Mouse (Mus musculus): ENCODE results near the gene Sema6b. TPM values are rescaled to one million over a fixed set of nuclear protein-coding genes. Genes with fewer than 3 reads are reported as not detected.

Gene Sema6b
- polyA plus RNA-seq, 1 experiment from 2014 or later, result 1.5 TPM

DNA sequence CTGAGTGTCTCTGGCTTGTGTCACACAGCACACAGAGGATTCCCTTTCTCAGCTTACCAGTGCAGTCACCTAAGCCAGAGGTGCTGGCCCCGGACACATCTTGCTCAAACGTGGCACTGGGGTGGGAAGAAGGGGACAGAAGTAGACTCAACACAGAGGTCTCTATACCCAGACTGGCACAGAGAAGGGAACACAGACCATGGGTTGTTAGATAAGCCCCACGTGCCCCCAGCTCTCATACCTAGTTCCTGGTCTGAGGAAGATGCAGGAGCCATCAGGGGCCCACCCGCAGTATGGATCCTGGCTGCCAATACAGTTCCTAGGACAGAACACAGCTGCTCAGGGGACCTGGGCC lies 14.9 kb downstream of the Sema6b start:
- Histone ChIP-seq H3K4me2 (no peak overlapping the region), H3K9me3 (replicated peaks) (peaks cover 7% of the 10 kb centered on the region), H3K27me3 (replicated peaks) (peaks cover 49% of the 10 kb centered on the region), H3K36me3 (peaks cover 7% of the 10 kb centered on the region; the same call in 1 of the 2 replicates), H3K4me3 (no peak overlapping the region), H3K27ac (no peak overlapping the region), H3K9ac (no peak overlapping the region), H3K4me1 (peaks cover 15% of the 10 kb centered on the region; the same call in 1 of the 2 replicates)
- 74% methylated on average over 4 of the region's 4 CpGs for WGBS (ENCODE audit: insufficient replicate concordance)
- no peak for ATAC-seq

- Histone ChIP-seq H3K4me3 (peak overlapping the region; percentile 36), H3K4me2 (peak overlapping the region; percentile 66), H3K36me3 (peaks cover 7% of the 10 kb centered on the region; the same call in 1 of the 2 replicates), H3K27ac (no peak overlapping the region), H3K9me3 (replicated peaks) (peaks cover 7% of the 10 kb centered on the region), H3K9ac (no peak overlapping the region), H3K4me1 (peaks cover 21% of the 10 kb centered on the region), H3K27me3 (replicated peaks) (peaks cover 56% of the 10 kb centered on the region)
- WGBS (ENCODE audit: insufficient replicate concordance), result 20% methylated on average over 59 of the region's 59 CpGs
- ATAC-seq, result no peak
Measured at GRCm38 (mm10) chr17:56124377-56125275, 15.5 kb downstream of the Sema6b start.

GRCm38 (mm10) chr17:56123681-56124340 lies 16.3 kb downstream of the Sema6b start:
- no peak overlapping the region for H3K9ac ChIP-seq
- H3K4me3 ChIP-seq, result peak overlapping the region; percentile 36
- peaks cover 64% of the 10 kb centered on the region for H3K27me3 ChIP-seq (replicated peaks)
- no peak overlapping the region for H3K27ac ChIP-seq
- no peak for ATAC-seq
- peak overlapping the region; percentile 66 for H3K4me2 ChIP-seq
- peaks cover 22% of the 10 kb centered on the region for H3K4me1 ChIP-seq
- H3K9me3 ChIP-seq (replicated peaks), result peaks cover 7% of the 10 kb centered on the region
- peaks cover 7% of the 10 kb centered on the region; the same call in 1 of the 2 replicates for H3K36me3 ChIP-seq
- 47% methylated on average over 59 of the region's 59 CpGs for WGBS (ENCODE audit: insufficient replicate concordance)

DNA sequence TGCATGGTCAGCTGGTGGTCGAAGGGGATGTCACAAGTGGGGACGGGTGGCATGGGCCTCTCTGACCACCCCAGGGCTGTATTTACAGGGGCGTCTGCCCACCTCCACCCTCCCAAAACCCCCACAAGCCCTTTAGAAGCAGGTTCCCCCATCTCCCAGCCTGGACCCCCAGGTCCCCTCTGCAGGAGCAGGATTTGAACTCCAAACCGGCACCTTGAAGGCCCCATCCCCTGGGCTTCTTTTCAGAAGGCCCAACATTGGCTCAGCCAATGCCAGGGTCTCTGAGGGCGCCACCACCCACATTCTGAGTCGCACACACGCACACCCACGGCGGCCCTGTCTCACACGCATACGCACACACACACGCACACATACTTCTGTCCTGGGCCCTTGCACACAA lies 17.0 kb downstream of the Sema6b start:
- H3K4me1 ChIP-seq, result peaks cover 22% of the 10 kb centered on the region
- no peak for ATAC-seq
- H3K4me2 ChIP-seq, result no peak overlapping the region
- 75% methylated on average over 12 of the region's 12 CpGs for WGBS (ENCODE audit: insufficient replicate concordance)
- H3K4me3 ChIP-seq, result no peak overlapping the region
- peaks cover 7% of the 10 kb centered on the region for H3K9me3 ChIP-seq (replicated peaks)
- H3K27me3 ChIP-seq (replicated peaks), result peaks cover 70% of the 10 kb centered on the region
- no peak overlapping the region for H3K9ac ChIP-seq
- H3K36me3 ChIP-seq, result peaks cover 7% of the 10 kb centered on the region; the same call in 1 of the 2 replicates
- no peak overlapping the region for H3K27ac ChIP-seq

DNA sequence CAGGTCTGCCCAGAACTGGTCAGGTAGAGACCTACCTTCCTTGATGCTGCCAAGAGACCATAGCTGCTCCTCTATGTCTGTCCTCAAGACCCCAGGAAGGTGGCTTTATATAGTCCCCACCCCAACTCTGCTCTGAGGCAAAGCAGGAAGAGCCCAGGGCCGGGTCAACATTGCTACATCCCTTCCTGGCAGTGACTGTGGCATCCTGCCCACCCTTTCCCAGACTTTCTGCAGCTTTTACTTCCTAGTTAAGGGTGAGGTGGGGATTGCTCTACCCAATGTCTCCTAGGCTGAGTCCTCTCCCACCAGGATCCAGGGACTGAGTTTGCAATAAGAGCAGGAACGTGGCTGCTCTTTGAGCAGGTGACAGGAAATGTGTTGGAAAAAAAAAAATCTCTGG lies 18.3 kb downstream of the Sema6b start, which contains the start of gene Lrg1:
Lrg1 (minus strand) TSS at position 176 of the 400 bp plus-strand sequence.
- WGBS (ENCODE audit: insufficient replicate concordance), result 38% methylated on average over 2 of the region's 2 CpGs
- Histone ChIP-seq H3K36me3 (peaks cover 7% of the 10 kb centered on the region; the same call in 1 of the 2 replicates), H3K4me3 (no peak within 1 kb of the TSS), H3K4me2 (no peak within 1 kb of the TSS), H3K27me3 (replicated peaks) (peaks cover 82% of the 10 kb centered on the region), H3K4me1 (peaks cover 31% of the 10 kb centered on the region), H3K9me3 (replicated peaks) (peaks cover 7% of the 10 kb centered on the region), H3K9ac (no peak within 1 kb of the TSS), H3K27ac (no peak within 1 kb of the TSS)
- ATAC-seq, result no peak

DNA sequence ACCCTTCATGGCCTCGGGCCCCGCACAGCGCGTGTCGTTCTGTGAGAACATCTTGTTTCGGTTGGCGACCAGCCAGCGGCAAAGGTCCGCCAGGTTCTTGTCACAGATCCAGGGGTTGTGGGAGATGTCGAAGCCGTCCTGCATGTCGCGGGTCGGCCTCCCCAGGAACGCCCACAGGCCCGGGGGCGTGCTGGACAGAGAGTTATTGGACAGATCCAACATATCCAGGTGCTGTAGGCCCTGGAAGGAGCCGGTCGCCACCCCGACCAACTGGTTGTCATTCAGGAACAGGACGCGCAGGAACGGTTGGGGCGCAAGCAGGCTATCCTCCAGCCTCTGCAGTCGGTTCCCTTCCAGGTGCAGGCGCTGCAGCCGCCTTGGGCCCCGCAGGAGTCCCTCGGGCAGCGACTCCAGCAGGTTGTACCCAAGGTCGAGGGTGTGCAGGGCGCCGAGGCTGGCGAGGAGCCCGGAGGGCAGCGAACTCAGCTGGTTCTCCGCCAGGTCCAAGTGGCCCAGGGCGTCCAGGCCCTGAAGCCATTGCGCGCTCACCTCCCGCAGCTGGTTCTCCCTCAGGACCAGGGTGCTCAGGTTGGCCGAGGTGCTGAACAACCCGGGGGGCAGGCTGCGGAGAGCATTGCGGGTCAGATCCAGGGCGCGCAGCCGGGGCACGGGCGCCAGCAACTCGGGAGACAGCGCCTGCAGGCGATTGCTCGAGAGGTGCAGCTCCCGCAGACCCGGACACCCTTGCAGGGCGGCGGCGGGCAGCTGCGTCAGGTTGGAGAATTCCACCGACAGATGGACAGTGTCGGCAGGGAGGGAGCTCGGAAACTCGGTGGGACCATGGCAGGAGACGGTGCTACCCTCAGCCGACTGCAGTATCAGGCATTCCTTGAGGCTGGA lies 19.9 kb downstream of the Sema6b start:
- 6% methylated on average over 66 of the region's 66 CpGs for WGBS (ENCODE audit: insufficient replicate concordance)
- H3K27ac ChIP-seq, result no peak overlapping the region
- 0 out of 2 replicates have a peak overlapping the region, but pooled peaks have one; percentile 10 for H3K4me3 ChIP-seq
- peaks cover 32% of the 10 kb centered on the region for H3K4me1 ChIP-seq
- peak overlapping the region; percentile 31 for H3K4me2 ChIP-seq
- peaks cover 7% of the 10 kb centered on the region for H3K9me3 ChIP-seq (replicated peaks)
- ATAC-seq, result no peak
- peaks cover 7% of the 10 kb centered on the region; the same call in 1 of the 2 replicates for H3K36me3 ChIP-seq
- H3K9ac ChIP-seq, result no peak overlapping the region
- H3K27me3 ChIP-seq (replicated peaks), result peaks cover 93% of the 10 kb centered on the region

DNA sequence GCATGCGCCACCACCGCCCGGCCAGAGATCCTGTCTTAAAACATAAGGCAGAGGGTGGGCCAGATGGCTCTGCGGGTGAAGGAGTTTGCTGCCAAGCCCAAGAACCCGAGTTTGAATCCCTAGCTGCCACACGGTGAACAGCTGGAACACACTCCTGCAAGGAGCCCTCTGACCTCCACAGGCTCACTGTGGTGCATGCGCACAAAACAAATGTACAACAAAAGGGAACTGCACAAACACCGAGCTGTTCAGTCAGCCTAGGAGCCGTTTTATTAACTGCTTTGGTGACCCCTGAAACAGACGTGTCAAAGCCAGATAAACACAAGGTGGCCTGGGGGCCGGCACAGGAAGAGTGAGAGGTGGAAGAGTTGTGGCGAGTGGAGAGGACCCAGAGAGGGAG lies 20.7 kb downstream of the Sema6b start:
- no peak for ATAC-seq
- H3K27ac ChIP-seq, result no peak overlapping the region
- no peak overlapping the region for H3K4me3 ChIP-seq
- H3K27me3 ChIP-seq (replicated peaks), result peaks cover 98% of the 10 kb centered on the region
- peaks cover 7% of the 10 kb centered on the region; the same call in 1 of the 2 replicates for H3K36me3 ChIP-seq
- no peak overlapping the region for H3K9ac ChIP-seq
- peaks cover 7% of the 10 kb centered on the region for H3K9me3 ChIP-seq (replicated peaks)
- peaks cover 28% of the 10 kb centered on the region for H3K4me1 ChIP-seq
- H3K4me2 ChIP-seq, result peak overlapping the region; percentile 31
- 34% methylated on average over 12 of the region's 12 CpGs for WGBS (ENCODE audit: insufficient replicate concordance)

DNA sequence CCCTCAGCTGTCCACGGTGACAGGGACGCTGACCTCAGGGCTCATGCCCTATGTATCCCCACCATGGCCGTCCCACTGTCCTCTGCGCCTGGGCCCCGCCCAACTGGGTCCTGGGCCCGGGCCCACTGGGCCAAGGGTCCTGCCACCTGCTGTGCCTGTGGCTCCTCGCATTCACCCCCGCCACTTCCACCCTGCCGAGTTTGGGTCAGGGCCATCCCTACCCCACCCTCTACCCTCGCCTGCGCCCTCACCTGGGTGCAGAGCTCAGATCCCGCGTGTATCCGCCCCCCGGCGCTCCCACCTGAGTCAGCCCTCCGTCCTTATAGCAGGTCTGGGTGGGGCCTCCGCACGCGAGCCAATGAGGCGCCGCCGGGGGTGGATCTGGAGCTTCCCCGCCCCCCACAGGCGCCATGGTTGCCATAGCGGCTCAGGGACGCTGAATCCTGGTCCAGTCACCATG lies 22.9 kb downstream of the Sema6b start, which contains the start of gene Plin5:
Plin5 (minus strand) TSS at position 346 of the 460 bp plus-strand sequence.
- Histone ChIP-seq H3K27ac (no peak within 1 kb of the TSS), H3K27me3 (replicated peaks) (peaks cover 77% of the 10 kb centered on the region), H3K9me3 (replicated peaks) (peaks cover under 1% of the 10 kb centered on the region; the same call in 1 of the 2 replicates), H3K9ac (peak within 1 kb of the TSS; percentile 36; the same call in 1 of the 2 replicates), H3K36me3 (no peaks in the 10 kb centered on the region), H3K4me3 (peak within 1 kb of the TSS; percentile 41), H3K4me1 (peaks cover 21% of the 10 kb centered on the region), H3K4me2 (peak within 1 kb of the TSS; percentile 68)
- ATAC-seq, result peak; percentile 47
- 1% methylated on average over 27 of the region's 27 CpGs for WGBS (ENCODE audit: insufficient replicate concordance)

GRCm38 (mm10) chr17:56116193-56116592 lies 23.9 kb downstream of the Sema6b start:
- H3K4me1 ChIP-seq, result peaks cover 21% of the 10 kb centered on the region
- 58% methylated on average over 10 of the region's 10 CpGs for WGBS (ENCODE audit: insufficient replicate concordance)
- no peak overlapping the region for H3K4me3 ChIP-seq
- no peaks in the 10 kb centered on the region for H3K9me3 ChIP-seq (replicated peaks)
- H3K9ac ChIP-seq, result no peak overlapping the region
- no peaks in the 10 kb centered on the region for H3K36me3 ChIP-seq
- no peak for ATAC-seq
- H3K27me3 ChIP-seq (replicated peaks), result peaks cover 66% of the 10 kb centered on the region
- no peak overlapping the region for H3K4me2 ChIP-seq
- H3K27ac ChIP-seq, result no peak overlapping the region

GRCm38 (mm10) chr17:56112743-56113142 lies 27.4 kb downstream of the Sema6b start:
- no peak overlapping the region for H3K4me3 ChIP-seq
- no peaks in the 10 kb centered on the region for H3K36me3 ChIP-seq
- H3K9me3 ChIP-seq (replicated peaks), result no peaks in the 10 kb centered on the region
- no peak overlapping the region for H3K4me2 ChIP-seq
- no peak for ATAC-seq
- peaks cover 10% of the 10 kb centered on the region for H3K4me1 ChIP-seq
- H3K27ac ChIP-seq, result no peak overlapping the region
- WGBS (ENCODE audit: insufficient replicate concordance), result 52% methylated on average over 3 of the region's 3 CpGs
- H3K9ac ChIP-seq, result no peak overlapping the region
- H3K27me3 ChIP-seq (replicated peaks), result peaks cover 33% of the 10 kb centered on the region

GRCm38 (mm10) chr17:56111864-56112263 lies 28.3 kb downstream of the Sema6b start:
- H3K4me2 ChIP-seq, result no peak overlapping the region
- ATAC-seq, result peak; percentile 27

More at GRCm38 (mm10) chr17:56111864-56112263, 28.3 kb downstream of the Sema6b start:
- no peaks in the 10 kb centered on the region for H3K9me3 ChIP-seq (replicated peaks)
- H3K4me1 ChIP-seq, result peaks cover 2% of the 10 kb centered on the region
- H3K9ac ChIP-seq, result no peak overlapping the region
- H3K27me3 ChIP-seq (replicated peaks), result peaks cover 25% of the 10 kb centered on the region
- H3K36me3 ChIP-seq, result no peaks in the 10 kb centered on the region
- no peak overlapping the region for H3K4me3 ChIP-seq
- H3K27ac ChIP-seq, result no peak overlapping the region
- 41% methylated on average over 5 of the region's 5 CpGs for WGBS (ENCODE audit: insufficient replicate concordance)

Data from liver, embryonic 12.5 days (tissue).